Mouse (Mus musculus) cerebellum, postnatal 14 days (tissue): Measurements from ENCODE around the gene Hlcs.

ENCODE experiments used
- DNase-seq, 2 experiments: peaks; one replicate each; pipeline ENCODE4 v3.0.0; 2021; ENCODE audit warnings: mixed read lengths in 2 of 2

The Hlcs gene

DNA sequence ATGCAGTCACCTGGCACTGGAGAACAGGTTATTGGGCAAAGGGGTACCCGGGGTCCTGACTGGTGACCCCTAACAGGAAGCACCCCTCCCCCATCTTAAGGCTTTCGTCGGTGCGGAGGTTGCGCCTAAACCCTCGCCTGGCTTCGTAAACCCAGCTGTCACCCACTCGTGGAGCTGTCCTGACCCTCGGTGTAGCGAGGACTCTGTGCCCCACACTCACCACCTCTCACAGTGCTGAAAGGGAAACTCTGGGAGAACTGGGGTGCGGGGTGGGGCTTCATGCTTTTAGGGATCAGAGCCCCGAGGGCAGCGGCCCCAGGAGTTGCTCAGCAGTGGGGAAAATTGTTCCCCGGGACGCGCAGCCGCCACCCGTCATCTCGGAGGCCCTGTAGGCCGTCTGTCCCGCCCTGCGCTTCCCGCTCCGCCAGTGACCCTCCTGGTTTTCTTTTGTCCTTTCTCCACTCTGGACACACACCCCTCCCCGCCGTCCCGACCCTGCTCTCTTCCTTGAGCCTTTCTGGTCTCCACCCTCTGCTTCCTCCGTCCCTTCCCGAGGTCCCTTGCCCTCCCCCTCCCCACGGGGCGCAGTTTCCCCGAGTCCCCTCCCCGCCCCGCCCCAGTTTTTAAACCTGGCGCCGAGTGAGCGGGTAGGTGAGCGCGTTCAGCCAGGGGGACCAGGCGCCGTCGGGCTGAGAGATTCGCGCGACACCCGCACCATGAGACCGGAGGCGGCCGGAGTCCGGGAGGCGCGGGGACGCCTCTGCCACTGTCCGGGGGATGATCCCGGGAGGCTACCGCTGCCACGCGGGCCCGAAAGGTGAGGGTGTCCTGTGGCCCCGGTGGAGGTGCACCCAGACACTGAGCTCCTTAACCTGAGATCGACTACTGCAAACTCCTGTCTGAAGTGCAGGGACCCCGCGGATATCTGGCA, 14.7 kb upstream of the Hlcs start, which contains the start of gene Ripply3:
TSS of gene Ripply3 (plus strand) at position 640 of the 931 bp plus-strand sequence.
- peak; percentile 18 to 38 for DNase-seq

DNA sequence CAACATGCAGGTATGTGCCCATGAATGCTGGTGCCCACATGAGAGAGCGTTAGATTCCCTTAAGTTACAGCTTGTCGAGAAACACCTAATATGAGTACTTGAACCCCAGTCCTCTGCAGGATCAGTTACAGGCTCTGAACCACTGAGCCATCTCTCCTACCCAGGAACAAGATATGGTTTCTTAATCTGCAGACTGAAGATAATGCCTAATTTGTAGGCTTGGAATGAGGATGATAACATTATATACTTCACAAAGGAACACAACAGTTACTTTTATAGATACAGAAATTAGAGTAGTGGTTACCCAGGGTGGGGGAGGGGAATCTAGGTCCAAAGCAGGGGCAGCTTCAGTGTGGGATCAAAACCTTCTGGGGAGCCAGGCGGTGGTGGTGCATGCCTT, 12.6 kb upstream of the Hlcs start:
- no peak for DNase-seq

DNA sequence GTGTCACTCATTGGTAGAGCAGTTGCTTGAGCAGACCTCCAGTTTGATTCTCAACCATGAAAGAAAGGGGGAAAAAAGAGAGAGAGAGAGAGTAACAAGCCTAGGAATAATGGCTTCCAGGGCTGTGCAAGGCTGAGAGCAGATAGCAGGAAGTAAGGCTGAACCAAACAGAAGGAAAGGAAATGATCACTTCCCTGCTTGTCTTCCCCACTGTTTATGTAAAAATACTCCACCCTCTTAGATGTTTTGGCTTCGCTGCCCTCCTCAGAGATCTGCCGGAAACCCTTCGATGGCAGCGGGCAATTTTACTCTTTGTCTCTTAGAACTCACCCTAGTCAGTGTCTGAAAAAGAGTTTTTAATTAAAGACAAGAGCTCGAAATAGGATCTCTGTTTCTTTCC, 10.3 kb upstream of the Hlcs start:
- DNase-seq, result no peak

DNA sequence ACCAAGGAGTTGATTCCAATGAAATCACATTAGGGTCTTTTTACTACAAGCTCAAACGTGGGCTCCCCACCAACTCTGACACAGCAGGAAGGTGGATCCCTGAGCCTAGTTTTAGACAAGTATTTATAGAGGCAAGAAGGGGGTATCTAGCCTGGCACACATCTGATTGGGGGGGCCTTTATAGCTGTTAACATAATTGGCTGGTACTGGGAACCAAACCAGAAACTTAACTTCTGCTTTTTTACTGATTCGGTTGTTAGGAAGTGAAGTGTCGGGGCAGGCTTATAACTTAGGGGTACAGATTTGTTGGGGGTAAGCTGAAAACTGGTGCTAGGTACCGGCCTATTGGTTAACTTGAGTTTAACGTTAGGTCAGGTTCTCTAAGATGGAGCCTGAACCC, 6.9 kb upstream of the Hlcs start:
- no peak for DNase-seq

DNA sequence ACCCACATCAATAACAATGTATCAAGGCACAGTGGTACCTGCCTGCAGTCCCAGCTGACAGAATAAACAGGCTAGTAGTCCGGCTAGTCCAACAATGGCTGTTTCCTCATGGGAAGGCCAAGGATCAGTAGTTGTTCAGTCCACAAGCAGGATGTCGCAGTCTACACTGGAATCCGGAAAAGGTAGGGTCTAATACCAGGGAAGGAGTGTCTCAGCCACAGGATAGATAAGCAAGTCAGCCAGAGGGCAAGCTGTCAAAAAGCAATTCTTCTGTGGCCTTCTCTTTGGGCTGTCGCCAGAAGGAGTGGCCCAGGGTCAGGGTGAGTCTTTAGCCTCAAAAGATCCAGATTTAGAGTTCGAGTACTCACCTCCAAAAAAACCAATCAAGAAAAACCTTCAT, 4.4 kb upstream of the Hlcs start:
- no peak for DNase-seq

DNA sequence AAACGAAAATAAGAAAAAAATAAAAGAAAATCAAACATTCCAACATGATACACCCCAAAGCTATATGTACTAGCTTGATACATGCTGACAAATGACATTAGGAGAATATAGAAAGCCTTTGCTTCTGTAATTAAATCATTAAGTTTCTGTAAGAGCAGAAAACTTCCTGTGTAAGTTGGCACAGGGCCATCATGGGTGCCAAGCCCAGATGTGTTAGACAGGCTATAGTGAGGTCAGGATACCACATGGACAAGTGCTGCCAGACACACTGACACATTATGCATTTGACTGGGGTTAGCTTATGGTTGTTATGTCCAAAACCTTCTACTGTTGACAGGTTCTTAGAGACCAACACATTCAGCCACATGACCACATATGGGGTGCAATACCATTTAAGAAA, 1.8 kb upstream of the Hlcs start:
- DNase-seq, result peak in 1 of 2 experiments; percentile 16

DNA sequence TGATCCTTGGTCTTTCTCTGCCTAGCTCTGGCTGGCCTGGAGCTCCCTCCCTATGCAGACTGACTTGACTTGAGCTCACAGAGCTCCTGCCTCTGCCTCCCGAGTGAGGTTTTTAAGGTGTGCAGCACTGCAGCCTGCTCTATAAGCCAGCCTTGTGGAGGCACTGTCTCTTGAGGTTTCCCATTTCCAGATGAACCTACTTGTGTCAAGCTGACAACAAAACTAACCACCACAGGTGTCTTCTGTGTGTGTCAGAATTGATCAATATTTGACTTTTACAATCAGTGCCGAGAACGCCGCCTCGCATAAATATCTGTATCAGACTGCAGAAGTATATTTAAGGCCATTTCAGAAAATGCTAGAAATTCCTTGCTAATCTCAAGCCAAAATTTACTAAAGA, 1.3 kb upstream of the Hlcs start:
- DNase-seq, result peak in 1 of 2 experiments; percentile 16

DNA sequence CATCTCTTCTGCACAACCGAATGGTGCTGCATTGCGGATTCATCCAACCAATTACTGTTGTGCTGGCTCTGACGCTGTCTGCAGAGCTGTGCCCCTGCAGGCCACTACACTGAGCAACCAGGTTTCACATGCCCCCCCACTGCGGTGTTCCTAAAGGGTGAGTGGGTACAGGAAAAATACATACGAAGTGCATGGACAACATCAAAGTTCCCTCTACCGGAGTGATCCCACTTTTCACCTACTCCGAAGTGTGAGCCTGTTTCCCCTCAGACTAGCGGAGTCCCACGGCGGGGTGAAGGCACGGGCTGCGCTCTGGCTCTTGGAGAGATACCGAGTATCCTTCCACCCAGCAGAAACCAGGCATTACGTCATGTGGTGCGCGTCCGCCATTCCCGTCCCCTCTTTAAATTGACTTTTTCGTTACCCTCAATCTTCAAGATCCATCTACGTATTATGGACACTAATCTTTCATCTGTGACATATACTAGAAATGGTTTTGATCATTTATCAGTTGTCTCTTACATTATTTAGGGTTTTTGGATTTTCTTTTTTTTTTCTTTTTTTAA, 625 bp downstream of the Hlcs start:
- DNase-seq, result peak; percentile 91 to 92

DNA sequence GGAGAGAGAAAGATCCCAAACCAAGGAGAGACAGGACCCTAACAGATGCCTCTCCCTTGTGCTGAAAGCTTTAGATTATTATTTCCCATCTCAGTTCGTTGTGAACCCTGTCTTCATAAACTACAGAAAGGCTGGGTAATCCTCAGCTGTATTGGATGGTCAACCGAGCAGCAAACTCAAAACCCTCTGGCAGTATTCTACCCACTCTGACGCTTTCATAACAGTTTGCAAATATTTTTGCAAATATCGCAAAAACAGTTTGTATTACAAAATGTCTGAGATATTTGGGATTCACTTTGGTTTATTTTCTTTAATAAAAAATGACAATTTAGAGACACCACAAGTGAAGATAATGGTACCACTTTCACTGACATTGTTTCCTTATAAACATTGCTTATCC, 1.4 kb downstream of the Hlcs start:
- peak in 1 of 2 experiments; percentile 25 for DNase-seq

DNA sequence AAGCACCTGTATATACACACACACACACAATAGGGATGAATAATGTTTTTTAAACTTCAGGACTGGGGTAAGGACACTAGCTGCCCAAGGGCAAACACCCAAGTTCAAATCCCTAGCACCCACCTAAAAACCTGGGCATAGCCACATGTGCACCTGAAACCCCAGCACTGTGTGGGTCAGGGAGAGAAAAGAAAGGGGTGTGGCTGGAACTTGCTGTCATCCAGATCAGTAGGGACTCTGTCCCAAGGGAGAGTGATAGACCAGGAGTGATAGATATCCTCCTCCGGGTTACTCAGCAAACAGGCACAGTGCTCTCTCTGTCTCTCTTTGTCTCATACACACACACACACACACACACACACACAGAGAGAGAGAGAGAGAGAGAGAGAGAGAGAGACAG, 2.0 kb downstream of the Hlcs start:
- DNase-seq, result peak in 1 of 2 experiments; percentile 22

DNA sequence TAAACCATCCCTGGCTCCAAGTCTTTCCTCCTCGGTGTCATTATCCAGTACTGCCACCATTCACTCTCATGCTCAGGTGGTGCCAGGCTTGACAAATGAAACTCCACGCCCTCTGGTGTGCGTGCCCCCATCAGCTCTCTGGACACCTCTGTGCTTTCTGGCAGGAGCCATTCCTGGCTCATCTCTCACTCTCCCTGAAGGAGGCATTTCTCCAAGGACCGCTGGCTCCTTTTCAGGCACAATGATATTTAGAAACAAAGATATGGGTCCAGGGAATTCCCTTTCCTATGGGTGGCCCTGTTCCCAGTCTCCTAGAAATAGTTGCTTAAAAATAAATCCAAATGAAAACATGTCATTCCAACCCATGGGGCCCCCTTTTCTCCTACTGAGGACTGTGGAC, 4.3 kb downstream of the Hlcs start:
- peak in 1 of 2 experiments; percentile 22 for DNase-seq

DNA sequence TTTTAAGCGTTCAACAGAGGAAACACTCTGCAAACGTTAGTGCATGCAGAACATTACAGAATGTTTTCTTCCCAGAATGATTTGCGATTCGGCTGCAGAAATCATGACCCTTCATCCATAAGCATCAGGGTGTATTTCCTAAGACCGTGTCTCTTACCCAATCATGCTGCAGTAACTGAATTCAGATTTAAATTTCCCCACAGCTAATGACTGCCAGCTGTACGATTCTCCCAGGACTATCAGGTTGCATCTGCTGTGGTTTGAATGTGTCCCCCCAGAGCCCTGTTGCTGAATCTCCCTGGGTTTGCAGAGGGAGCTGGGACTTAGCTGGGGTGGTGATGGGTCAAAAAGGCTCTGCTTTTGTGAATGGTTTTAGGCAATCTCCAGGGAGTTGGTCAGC, 5.4 kb downstream of the Hlcs start:
- DNase-seq, result no peak

DNA sequence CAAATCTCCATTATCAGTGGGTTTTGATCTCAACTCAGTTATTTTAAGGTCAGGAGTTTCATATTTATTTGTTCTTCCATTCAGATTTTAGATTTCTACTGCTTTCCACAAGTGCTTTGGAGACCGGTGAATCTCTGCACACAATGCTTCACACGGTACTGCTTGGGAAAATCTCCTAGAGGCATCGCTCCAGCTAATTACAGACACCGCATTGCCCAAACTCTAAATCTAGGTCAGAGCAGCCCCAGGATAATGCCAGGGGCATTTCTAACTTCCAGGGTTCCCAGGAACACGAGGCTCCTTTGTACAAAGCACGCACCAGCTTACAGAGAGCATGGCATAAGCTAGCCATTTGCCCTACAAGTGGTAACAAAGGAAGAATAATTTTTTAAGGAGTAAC, 5.8 kb downstream of the Hlcs start:
- peak; percentile 48 to 63 for DNase-seq

DNA sequence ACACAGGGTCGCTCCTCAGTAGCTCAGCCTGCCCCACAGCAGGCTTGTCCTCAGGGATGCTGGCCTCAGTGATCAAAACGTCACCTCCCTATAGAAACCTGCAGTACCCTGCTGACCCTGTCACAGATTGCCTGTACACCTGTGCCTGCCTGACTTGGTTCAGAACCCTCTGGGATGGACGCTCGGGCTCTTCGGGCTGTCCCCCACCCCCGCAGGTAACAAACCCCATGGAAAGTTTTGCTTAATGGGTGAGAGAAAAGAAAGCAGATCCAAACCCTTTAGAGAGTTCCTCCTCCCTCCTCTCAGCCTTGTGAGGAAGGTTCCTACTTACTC, 10.2 kb downstream of the Hlcs start:
- DNase-seq, result no peak

DNA sequence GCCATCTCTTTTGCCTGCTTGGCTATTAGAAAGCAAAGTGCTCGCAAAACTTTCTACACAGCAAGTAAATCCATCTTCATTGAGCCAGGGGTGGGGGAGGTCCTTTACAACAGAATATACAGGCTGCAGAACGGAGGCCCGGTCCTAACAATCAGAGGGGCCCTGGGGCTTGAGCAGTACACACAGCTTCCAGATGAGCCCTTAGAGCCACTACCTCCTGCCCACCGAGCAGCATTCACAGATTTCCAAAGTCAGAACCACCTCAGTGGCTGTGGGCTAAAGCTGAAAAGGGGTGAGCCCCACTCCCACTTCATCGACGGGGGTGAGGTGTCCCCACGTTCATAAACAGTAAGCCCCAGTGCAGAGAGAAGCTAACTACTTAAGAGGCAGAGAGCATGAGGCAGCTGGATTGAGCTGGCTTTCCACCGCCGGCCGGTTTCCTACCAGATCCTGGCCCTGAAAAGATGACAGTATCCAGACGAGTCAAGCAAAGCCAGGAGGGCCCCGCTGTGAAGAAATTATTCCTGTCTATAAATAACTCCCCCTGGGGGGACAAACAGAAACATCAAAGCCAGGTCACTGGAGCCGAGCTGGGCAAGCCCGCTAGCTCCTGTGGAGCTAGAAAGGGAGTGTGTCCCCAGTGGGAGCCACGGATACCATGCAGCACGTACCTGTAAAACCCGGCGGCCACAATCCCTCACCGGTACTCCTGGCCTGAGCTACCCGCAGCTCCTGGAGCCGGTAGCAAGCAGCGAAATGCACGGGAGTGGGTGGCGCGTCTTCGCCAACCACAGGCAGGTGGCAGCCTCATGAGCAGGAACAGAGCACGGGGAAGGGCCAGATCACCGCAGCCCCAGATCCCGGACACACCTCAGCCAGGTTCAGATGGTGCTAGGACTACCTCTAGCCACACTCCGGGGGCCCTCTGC, 10.8 kb downstream of the Hlcs start:
- peak; percentile 73 to 80 for DNase-seq

DNA sequence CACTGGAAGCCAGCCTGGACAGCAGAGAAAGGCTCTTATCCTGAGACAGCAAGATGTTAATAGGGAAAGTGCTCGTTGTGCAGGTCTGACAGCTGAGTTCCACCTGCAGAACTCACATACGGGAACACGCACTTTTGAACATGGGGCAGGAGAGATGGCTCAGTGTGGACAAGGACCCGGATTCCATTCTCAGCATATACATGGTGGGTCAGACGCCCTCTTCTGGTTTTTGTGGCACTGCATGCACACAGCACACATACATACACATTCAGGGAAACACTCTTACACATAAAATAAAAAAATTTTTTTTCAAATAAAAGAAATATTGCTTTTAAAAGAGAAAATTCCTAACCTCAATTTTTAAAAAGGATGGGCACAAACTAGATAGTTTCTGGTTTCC, 11.7 kb downstream of the Hlcs start:
- peak; percentile 32 to 45 for DNase-seq

DNA sequence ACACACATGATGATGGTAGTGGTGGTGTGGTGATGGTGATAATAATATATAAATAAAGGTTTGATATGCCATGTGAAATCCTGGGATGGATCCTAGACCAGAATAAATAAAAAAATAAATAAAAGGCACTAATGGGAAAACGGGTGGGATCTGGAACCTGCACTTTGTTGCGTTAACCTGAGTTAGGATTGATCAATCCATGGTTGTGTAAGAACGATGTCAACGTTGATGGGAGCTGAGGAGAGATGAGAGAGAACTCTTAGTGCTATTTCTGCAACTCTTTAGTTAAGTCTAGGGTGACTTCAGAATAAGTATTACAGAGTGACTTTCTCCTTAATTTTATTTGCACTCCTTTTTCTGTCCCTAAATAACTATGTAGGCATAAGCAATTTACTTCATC, 12.2 kb downstream of the Hlcs start:
- DNase-seq, result no peak

DNA sequence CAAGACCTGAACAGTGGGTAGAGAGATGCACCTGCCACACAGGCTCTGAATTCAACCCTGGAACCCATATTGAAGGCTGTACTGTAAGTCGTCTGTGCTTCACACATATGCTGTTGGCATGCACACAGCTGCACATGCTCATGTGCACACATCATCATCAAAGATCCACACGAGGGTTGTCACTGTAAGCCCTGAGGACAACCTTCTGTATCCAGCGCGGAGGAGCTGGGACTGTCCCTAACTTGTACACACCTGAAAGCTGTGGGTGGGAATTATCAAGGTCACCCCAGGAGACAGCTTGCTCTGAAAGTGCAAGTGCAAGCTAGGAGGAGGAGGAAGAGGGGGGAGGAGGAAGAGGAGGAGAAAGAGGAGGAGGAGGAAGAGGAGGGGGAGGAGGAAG, 14.2 kb downstream of the Hlcs start:
- no peak for DNase-seq

DNA sequence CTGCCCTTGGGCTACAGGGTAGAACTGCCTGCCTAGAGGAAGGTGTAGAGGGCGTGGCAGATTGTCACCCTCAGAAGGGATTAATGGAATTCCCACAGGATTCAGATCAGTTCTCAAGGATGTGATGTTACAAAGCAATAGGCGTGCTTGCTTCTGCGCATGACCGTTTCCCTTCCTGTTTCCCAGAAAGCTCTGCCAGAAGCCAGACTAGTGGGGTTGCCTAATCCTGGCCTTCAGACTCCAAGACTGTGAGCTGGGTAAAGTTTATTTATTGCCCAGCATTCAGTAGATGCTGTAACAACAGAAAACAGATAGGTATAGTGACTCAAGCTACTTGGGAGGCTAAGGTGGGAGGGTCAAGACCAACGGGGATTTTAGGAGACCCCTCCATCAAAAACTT, 15.3 kb downstream of the Hlcs start:
- DNase-seq, result no peak

DNA sequence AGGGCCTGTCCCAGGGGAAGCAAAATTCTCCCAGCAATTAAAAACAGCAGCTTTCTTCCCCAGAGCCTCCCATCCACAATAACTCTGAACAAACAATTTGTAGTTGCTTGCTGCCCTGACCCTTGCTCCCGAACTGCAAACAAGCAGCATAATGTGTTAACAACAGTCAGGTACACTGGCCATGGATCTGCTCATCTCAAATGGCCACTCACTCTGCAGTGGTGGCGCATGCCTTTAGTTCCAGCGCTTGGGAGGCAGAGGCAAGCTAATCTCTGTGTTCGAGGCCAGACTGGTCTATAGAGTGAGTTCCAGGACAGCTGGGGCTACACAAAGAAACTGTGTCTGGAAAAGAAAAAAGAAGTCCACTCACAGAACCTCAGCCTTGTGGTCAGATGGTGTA, 22.2 kb downstream of the Hlcs start:
- DNase-seq, result no peak

DNA sequence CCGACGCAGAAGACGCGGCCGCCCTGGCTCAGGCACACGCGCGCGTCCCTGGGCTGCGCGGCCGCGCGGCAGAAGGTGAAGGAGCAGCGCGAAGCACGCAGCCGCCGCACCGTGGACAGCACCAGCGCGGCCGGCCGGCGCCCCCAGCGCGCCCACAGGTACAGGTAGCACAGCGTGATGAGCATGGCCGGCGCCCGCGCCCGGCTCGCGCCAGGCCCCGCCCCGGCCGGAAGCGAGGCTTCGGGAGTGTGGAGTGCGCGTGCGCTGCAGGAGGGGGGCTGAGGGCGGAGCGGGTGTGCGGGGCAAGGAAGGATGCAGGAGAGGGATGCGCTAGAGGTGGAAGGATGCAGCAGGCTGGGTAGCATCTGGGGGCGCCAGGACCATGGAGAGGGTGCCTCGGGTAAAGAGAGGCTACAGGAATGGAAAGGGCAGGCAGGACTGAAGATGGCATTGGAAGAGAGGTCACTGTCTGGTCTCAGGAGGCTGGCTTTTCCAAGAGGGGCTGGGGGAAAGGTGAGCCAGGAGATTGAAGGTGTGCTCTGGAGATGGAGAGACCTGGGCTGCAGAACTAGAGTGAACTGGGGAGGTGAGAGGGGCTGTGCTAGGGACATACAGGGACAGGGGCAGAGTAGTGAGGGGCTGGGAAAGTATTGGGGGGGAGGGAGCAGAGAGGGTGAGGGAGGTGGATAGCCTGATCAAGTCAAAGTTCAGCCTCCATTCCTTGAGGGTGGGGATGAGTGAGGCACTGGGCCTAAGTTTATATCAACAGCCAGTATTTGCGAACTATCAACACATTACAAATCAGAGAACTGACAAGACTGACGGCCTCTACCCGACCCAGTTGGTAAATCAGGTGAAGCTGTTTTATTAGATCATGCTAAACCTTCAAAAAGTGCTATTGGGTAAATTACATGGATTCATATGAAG, 23.0 kb downstream of the Hlcs start:
- peak; percentile 90 to 91 for DNase-seq
